Mouse (Mus musculus): ENCODE measurements around the gene Mcf2l.

Mcf2l gene

GRCm38 (mm10) chr8:12916156-12916900 is 42.7 kb downstream of the Mcf2l start:
- no peak for DNase-seq

- DNase-seq: peak; percentile 32
Measured at GRCm38 (mm10) chr8:12917029-12917428, 43.4 kb downstream of the Mcf2l start.

- DNase-seq: no peak
Measured at GRCm38 (mm10) chr8:12917831-12918230, 44.2 kb downstream of the Mcf2l start.

- no peak for DNase-seq
Measured at GRCm38 (mm10) chr8:12920599-12920998, 47.0 kb downstream of the Mcf2l start.

GRCm38 (mm10) chr8:12925051-12925450 is 51.4 kb downstream of the Mcf2l start:
- DNase-seq: no peak

GRCm38 (mm10) chr8:12925941-12926381 is 52.4 kb downstream of the Mcf2l start:
- DNase-seq: no peak

- peak; percentile 71 for DNase-seq
Measured at GRCm38 (mm10) chr8:12927204-12927983, 53.8 kb downstream of the Mcf2l start.

- DNase-seq: no peak
Measured at GRCm38 (mm10) chr8:12928033-12928432, 54.4 kb downstream of the Mcf2l start.

- no peak for DNase-seq
Measured at GRCm38 (mm10) chr8:12928931-12929330, 55.3 kb downstream of the Mcf2l start.

GRCm38 (mm10) chr8:12930290-12930689 is 56.7 kb downstream of the Mcf2l start:
- DNase-seq: no peak

GRCm38 (mm10) chr8:12931426-12931825 is 57.8 kb downstream of the Mcf2l start:
- DNase-seq: no peak

- DNase-seq: no peak
Measured at GRCm38 (mm10) chr8:12932520-12932919, 58.9 kb downstream of the Mcf2l start.

GRCm38 (mm10) chr8:12933765-12934164 is 60.2 kb downstream of the Mcf2l start:
- DNase-seq: no peak

- DNase-seq: no peak
Measured at GRCm38 (mm10) chr8:12934453-12935043, 60.9 kb downstream of the Mcf2l start.

GRCm38 (mm10) chr8:12940549-12940948 is 66.9 kb downstream of the Mcf2l start:
- no peak for DNase-seq

- DNase-seq: no peak
Measured at GRCm38 (mm10) chr8:12941161-12941926, 67.7 kb downstream of the Mcf2l start.

- DNase-seq: peak; percentile 36
Measured at GRCm38 (mm10) chr8:12947604-12948573, 74.3 kb downstream of the Mcf2l start.

- DNase-seq: no peak
Measured at GRCm38 (mm10) chr8:12948574-12948961, 75.0 kb downstream of the Mcf2l start.

- DNase-seq: no peak
Measured at GRCm38 (mm10) chr8:12951051-12951630, 77.5 kb downstream of the Mcf2l start.

GRCm38 (mm10) chr8:12952699-12953098 is 79.1 kb downstream of the Mcf2l start:
- no peak for DNase-seq

- DNase-seq: no peak
Measured at GRCm38 (mm10) chr8:12955362-12955879, 81.8 kb downstream of the Mcf2l start.
